Mouse (Mus musculus) megakaryocyte, embryonic 14.5 days (primary cell): ENCODE measurements at regions not wholly inside any gene's neighbourhood (a gene's known extent, or its start where the extent isn't known, plus 50 kb on each side); places are given as distances from the start of the nearest gene placed in this dataset.
"Not testable (repeated sequence)": the region's sequence is repeated elsewhere in the genome, so short reads cannot be mapped to it uniquely, and the experiment has no call there.

Experiments used
- H3K27me3 ChIP-seq: replicated peaks from 2 replicates; pipeline ENCODE3; 2012; ENCODE audit warnings: inconsistent platforms
- H3K36me3 ChIP-seq: replicated peaks from 2 replicates; pipeline ENCODE3; 2012; ENCODE audit warnings: low read length, inconsistent platforms, mixed read lengths
- H3K4me1 ChIP-seq: 2 replicates; pipeline ENCODE4 v1.6.1; 2012; ENCODE audit warnings: inconsistent platforms
- H3K4me3 ChIP-seq: replicated peaks from 2 replicates; pipeline ENCODE3; 2012; ENCODE audit warnings: moderate library complexity, mild to moderate bottlenecking, inconsistent platforms
- H3K9me3 ChIP-seq: 2 replicates; pipeline ENCODE4 v1.6.1; 2012; ENCODE audit warnings: inconsistent platforms
- FLI1 ChIP-seq: IDR thresholded peaks from 2 replicates; pipeline ENCODE4 v1.6.1; 2012; ENCODE audit warnings: low read length, inconsistent platforms, mixed read lengths
- GATA1 ChIP-seq: IDR thresholded peaks from 3 replicates; pipeline ENCODE4 v1.6.1; 2012; ENCODE audit warnings: mixed read lengths, low read length, inconsistent platforms, borderline replicate concordance

GRCm38 (mm10) chr8:34670930-34671715, 559.6 kb upstream of the Gm10131 start:
- no peak for TF ChIP-seq FLI1
- no peak for TF ChIP-seq GATA1
- no peaks in the 10 kb centered on the region for H3K27me3 ChIP-seq
- peak overlapping the region; percentile 33 for H3K4me3 ChIP-seq
- peaks cover 33% of the 10 kb centered on the region for H3K4me1 ChIP-seq
- no peaks in the 10 kb centered on the region for H3K36me3 ChIP-seq
- H3K9me3 ChIP-seq = no peaks in the 10 kb centered on the region

- H3K4me1 ChIP-seq = peaks cover 32% of the 10 kb centered on the region
- no peaks in the 10 kb centered on the region for H3K36me3 ChIP-seq
- TF ChIP-seq GATA1 (no peak), FLI1 (no peak)
- no peaks in the 10 kb centered on the region for H3K27me3 ChIP-seq
- H3K4me3 ChIP-seq = no peak overlapping the region
- H3K9me3 ChIP-seq = no peaks in the 10 kb centered on the region
Observed at GRCm38 (mm10) chr8:34669146-34669545, 557.6 kb upstream of the Gm10131 start.

GRCm38 (mm10) chr8:34664429-34664828, 552.9 kb upstream of the Gm10131 start:
- Histone ChIP-seq H3K4me3 (no peak overlapping the region), H3K9me3 (no peaks in the 10 kb centered on the region), H3K36me3 (no peaks in the 10 kb centered on the region), H3K4me1 (peaks cover 5% of the 10 kb centered on the region; the same call in 1 of the 2 replicates), H3K27me3 (no peaks in the 10 kb centered on the region)
- TF ChIP-seq GATA1 = no peak
- TF ChIP-seq FLI1 = no peak

- Histone ChIP-seq H3K4me3 (no peak overlapping the region), H3K36me3 (no peaks in the 10 kb centered on the region), H3K27me3 (no peaks in the 10 kb centered on the region), H3K4me1 (peaks cover 5% of the 10 kb centered on the region; the same call in 1 of the 2 replicates), H3K9me3 (no peaks in the 10 kb centered on the region)
- no peak for TF ChIP-seq FLI1
- TF ChIP-seq GATA1 = no peak
Observed at GRCm38 (mm10) chr8:34662532-34662931, 551.0 kb upstream of the Gm10131 start.

- H3K27me3 ChIP-seq = peaks cover 10% of the 10 kb centered on the region
- peaks cover 9% of the 10 kb centered on the region for H3K36me3 ChIP-seq
- H3K4me1 ChIP-seq = peaks cover 4% of the 10 kb centered on the region
- peaks cover 36% of the 10 kb centered on the region for H3K9me3 ChIP-seq
- TF ChIP-seq FLI1 (no peak), GATA1 (no peak)
- H3K4me3 ChIP-seq = no peak overlapping the region
Observed at GRCm38 (mm10) chr8:34651750-34652149, 540.2 kb upstream of the Gm10131 start.

- peaks cover 11% of the 10 kb centered on the region for H3K4me1 ChIP-seq
- not testable (repeated sequence) for H3K4me3 ChIP-seq, H3K27me3 ChIP-seq, H3K9me3 ChIP-seq, H3K36me3 ChIP-seq
Observed at GRCm38 (mm10) chr8:34628221-34628620, 516.7 kb upstream of the Gm10131 start.

- Histone ChIP-seq H3K4me3 (no peak overlapping the region), H3K4me1 (peaks cover 17% of the 10 kb centered on the region), H3K36me3 (no peaks in the 10 kb centered on the region), H3K9me3 (no peaks in the 10 kb centered on the region), H3K27me3 (peaks cover 8% of the 10 kb centered on the region)
- no peak for TF ChIP-seq FLI1
- TF ChIP-seq GATA1 = no peak
Observed at GRCm38 (mm10) chr8:34625670-34626069, 514.1 kb upstream of the Gm10131 start.

GRCm38 (mm10) chr8:34623783-34624182, 512.2 kb upstream of the Gm10131 start:
- Histone ChIP-seq H3K4me3 (peak overlapping the region; percentile 46), H3K4me1 (peaks cover 24% of the 10 kb centered on the region), H3K9me3 (no peaks in the 10 kb centered on the region), H3K36me3 (no peaks in the 10 kb centered on the region), H3K27me3 (peaks cover 16% of the 10 kb centered on the region)
- TF ChIP-seq FLI1 (no peak), GATA1 (no peak)

GRCm38 (mm10) chr8:34622177-34623114, 510.9 kb upstream of the Gm10131 start:
- H3K27me3 ChIP-seq = peaks cover 16% of the 10 kb centered on the region
- H3K4me1 ChIP-seq = peaks cover 24% of the 10 kb centered on the region
- H3K4me3 ChIP-seq = no peak overlapping the region
- H3K9me3 ChIP-seq = no peaks in the 10 kb centered on the region
- TF ChIP-seq GATA1 (no peak), FLI1 (no peak)
- H3K36me3 ChIP-seq = no peaks in the 10 kb centered on the region

GRCm38 (mm10) chr8:34618046-34618445, 506.5 kb upstream of the Gm10131 start:
- no peaks in the 10 kb centered on the region for H3K36me3 ChIP-seq
- peaks cover 9% of the 10 kb centered on the region for H3K9me3 ChIP-seq

More at GRCm38 (mm10) chr8:34618046-34618445, 506.5 kb upstream of the Gm10131 start:
- H3K4me1 ChIP-seq = peaks cover 23% of the 10 kb centered on the region
- H3K27me3 ChIP-seq = peaks cover 28% of the 10 kb centered on the region
- TF ChIP-seq FLI1 (no peak), GATA1 (no peak)
- H3K4me3 ChIP-seq = no peak overlapping the region
